Mouse (Mus musculus) WW6 (cell line): Measurements from ENCODE around the gene Sec23a.

Experiments
- DNase-seq: peaks from one replicate; pipeline ENCODE4 v3.0.0-alpha.2; 2013; ENCODE audit warnings: low read depth, low spot score

The Sec23a gene

DNA sequence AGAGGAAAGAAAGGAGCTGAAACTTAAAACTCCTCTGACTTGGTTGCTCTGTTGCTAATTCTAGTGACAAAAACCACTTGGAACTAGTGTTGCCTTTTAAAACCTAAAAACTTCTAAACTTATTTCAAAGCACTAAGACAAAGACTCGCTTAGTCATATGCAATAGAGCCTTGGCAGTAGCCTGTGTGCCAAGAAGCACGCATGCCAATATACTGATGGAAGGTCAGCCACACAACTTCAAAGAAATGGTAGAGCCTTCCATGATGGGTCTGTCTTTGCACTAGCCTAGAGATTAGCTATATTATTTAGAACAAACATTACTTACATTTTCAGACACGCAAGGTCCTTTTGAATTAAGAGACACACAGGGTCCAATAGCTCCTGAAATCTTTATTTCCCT lies 26.1 kb downstream of the Sec23a start:
- DNase-seq = no peak

DNA sequence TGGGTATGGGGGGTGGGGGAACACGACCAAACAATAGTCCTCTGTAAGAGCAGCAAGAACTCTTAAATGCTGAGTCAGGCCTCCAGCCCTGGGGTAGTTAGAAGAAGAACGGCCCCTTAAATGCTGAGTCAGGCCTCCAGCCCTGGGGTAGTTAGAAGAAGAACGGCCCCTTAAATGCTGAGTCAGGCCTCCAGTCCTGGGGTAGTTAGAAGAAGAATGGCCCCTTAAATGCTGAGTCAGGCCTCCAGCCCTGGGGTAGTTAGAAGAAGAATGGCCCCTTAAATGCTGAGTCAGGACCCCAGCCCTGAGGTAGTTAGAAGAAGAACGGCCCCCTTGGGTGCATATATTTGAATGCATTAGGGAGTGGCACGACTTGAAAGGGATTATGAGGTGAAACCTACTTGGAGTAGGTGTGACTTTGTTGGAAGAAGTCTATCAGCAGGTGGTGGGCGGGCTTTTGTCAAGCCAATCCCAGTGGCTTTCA lies 30.6 kb downstream of the Sec23a start:
- DNase-seq = peak; percentile 57

GRCm38 (mm10) chr12:58976966-58977365 lies 34.9 kb downstream of the Sec23a start:
- no peak for DNase-seq

DNA sequence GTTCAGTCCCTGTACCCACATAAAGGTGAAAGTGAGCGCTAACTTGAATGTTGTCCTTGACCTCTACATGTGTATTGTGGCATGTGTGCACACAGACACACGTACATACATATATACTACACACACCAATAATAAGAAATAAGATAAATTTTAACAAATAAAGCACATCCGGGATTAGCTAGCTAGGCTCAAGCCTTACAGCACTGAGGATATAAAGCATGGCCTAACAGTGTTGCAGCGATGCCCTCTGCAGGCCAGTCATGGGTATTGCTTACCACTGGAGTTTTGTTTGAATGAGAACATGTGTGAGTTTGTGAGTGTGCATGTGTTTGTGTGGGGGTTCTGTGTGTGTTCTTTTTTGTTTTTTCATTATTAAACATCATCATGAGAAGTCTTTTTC lies 47.2 kb downstream of the Sec23a start:
- no peak for DNase-seq

GRCm38 (mm10) chr12:58960844-58961243 lies 51.0 kb downstream of the Sec23a start:
- DNase-seq = no peak

DNA sequence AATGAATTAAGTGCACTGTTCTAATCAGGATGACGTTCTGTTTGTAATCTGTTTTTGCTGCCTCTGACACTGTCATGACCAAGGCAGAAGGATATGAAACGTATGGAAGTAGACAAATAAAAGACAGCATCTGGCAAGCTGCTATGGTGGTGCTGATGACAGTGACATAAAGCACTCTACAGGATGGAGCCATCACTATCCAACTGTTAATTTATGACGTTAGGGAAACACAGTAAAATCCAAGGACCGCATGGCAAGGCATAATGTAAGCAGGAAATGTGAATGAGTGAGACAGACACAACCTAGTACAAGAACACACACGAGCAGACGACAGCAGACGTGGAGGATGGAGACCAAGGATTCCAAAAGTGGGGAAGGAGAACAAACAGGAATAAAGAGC lies 55.2 kb downstream of the Sec23a start:
- DNase-seq = no peak

- no peak for DNase-seq
Measured at GRCm38 (mm10) chr12:58956162-58956561, 55.7 kb downstream of the Sec23a start.

DNA sequence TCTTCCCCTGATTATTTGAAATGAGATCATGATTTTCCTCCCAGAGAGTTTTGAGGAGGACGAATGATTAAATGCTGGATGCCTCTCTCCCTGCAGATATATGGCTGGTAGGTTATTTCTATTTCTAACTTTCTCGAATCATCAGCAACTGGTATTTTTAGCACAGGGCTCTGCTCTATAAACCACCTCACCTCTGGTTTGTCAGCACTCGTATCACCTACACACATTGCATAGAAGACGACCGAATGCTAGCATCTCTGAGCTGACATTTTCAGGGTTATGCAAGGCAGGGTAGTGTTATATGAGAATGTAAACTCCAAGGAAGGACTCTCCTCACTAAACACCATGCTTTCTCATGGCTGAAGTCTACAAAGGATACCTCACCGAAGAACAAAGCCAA lies 63.9 kb downstream of the Sec23a start:
- no peak for DNase-seq

DNA sequence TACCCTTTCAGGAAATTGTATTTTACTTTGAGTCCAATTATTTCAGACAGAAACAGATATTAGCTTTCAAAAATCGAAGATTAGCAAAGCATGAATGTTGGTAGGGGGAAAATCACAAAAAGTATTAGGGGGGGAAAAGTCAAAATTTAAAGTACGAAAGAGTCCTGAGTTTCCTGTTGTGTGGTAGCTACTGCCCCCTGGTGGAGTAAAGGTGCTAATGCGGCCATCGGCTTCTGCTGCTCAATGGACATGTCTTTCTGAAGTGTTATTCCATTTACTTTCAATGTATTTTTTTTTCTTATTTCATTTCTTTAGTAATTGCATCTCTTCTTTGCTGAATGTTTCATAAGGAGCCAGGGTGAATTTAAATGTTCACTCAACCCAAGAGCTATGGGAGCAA lies 64.6 kb downstream of the Sec23a start:
- no peak for DNase-seq

DNA sequence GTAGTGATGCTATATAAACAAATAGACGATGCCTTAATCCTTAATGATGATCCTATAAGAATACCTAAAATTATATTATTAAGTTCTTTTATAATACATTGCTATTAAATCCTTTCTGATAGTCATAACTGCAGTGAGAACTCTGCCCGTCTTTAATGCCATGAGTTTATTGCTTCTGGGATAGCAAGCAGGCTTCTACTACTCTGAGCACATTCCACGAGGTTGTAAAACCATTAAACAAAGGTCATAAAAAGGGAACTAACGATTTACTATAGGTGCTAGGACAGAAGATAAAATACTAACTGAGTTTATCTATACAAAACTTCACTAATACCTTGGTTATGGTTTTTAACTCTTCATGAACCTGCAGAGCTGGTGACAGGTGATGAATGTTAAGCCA lies 69.3 kb downstream of the Sec23a start:
- no peak for DNase-seq

- no peak for DNase-seq
Measured at GRCm38 (mm10) chr12:58934580-58934979, 77.2 kb downstream of the Sec23a start.

DNA sequence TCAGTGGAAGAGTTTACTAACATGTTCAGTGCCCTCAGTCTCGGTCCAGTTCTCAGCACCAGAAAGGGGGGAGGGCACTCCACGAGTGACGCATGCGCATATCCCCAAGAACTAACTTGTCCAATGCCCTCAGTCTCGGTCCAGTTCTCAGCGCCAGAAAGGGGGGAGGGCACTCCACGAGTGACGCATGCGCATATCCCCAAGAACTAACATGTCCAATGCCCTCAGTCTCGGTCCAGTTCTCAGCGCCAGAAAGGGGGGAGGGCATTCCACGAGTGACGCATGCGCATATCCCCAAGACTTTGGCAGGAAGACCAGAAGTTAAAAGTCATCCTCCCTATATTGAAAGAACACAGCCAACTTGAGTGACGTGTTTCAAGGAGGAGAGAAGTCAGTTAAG lies 86.8 kb downstream of the Sec23a start:
- DNase-seq = no peak

DNA sequence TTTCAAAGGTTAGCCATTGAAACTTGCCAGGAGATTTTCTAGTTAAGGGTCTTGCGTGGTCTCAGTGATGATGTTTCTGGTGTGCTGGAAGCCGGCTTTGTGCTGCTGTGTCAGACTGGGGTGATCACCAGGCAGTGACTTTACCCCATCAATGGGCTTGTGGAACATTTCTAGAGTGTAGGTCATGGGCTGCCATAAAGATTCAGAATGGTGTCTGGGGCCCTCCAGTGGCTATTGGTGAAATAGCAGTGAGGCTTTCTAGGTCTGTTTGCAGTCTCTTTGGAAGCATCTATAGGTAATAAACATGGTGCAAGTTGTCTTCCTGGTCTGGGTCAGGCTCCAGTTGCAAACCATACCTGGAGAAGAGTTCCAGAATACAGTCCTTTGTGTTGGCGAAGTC lies 87.8 kb downstream of the Sec23a start:
- peak; percentile 22 for DNase-seq

GRCm38 (mm10) chr12:58920775-58921174 lies 91.0 kb downstream of the Sec23a start:
- DNase-seq = no peak

- DNase-seq = peak; percentile 33
Measured at GRCm38 (mm10) chr12:58919516-58919915, 92.3 kb downstream of the Sec23a start.

DNA sequence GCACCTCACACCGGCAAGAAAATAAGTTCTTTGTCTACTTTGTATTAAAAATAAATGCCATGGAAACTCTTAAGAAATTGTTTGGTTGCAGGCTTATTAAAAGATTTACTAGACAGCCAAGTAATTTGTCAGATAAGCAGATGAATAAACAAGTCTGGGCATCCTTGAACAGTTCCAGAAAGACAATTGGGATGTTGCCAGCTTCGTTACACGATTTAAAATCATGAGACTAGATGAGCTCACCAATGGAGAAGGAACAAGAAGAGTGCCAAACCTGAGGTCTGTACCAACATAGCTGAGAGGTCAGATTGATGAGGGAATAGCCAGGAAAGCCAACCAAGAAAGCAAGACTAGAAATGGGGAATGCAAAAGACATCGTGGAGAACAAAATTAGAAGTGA lies 102.0 kb downstream of the Sec23a start:
- DNase-seq = no peak
